Mouse (Mus musculus): Measurements from ENCODE around the gene Kcnma1. TPM values are rescaled to one million over a fixed set of nuclear protein-coding genes. Genes with fewer than 3 reads are reported as not detected.

The Kcnma1 gene
- polyA plus RNA-seq, 1 experiment from 2014 or later: 0.39 TPM

DNA sequence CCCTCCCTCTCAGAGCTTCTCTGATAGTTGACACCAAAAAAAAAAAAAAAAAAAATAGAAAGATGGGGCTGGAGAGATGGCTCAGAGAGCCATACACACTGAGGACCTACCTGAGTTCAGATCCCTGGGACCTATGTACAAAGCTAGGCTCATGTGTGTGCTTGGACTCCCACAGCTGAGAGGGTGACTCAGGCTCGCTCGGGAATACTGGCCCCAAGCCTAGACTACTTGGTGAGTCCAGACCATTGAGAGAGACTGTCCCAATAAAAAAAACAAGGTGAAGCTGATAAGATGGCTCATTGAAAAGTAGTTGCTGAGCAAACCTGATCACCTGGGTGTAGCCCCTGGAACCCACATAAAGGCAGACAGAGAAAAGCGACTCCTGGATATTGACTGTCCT, 18.5 kb downstream of the Kcnma1 start:
- Histone ChIP-seq H3K4me2 (no peak overlapping the region), H3K27me3 (ENCODE audit: control insufficient read depth, insufficient read depth, low read length) (peaks cover 22% of the 10 kb centered on the region), H3K36me3 (ENCODE audit: control insufficient read depth, insufficient read depth, low read length) (no peaks in the 10 kb centered on the region), H3K4me1 (ENCODE audit: control insufficient read depth, insufficient read depth, low read length) (no peaks in the 10 kb centered on the region), H3K9me3 (replicated peaks; ENCODE audit: control insufficient read depth, low read length) (no peaks in the 10 kb centered on the region), H3K9ac (ENCODE audit: low read depth, low read length) (no peak overlapping the region), H3K4me3 (ENCODE audit: low read depth, low read length) (no peak overlapping the region), H3K27ac (ENCODE audit: low read depth, low read length) (no peak overlapping the region)
- 84% methylated on average over 3 of the region's 3 CpGs for WGBS (ENCODE audit: insufficient replicate concordance)
- ATAC-seq (replicated peaks; ENCODE audit: insufficient number of reproducible peaks, low FRiP score, low TSS enrichment): no peak

DNA sequence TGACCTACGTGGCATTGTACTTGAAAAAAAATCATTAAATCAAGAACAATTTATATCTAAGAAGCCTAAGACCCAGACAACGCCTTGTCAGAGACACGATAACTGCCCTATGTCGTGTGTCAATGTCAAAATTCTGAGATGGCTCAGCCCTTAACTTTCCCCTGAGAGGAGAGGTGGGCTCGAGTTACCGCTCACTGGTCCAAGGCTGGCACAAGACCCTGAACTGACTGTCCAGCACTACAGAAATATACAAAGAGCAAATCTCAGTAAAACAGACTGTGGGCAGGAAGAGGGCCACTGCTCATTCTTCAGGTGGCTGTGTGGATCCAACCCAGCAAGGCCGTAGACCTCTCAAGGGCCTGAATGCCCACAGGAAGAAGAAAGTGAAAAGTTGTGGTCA, 23.4 kb downstream of the Kcnma1 start:
- no peaks in the 10 kb centered on the region for H3K4me1 ChIP-seq (ENCODE audit: control insufficient read depth, insufficient read depth, low read length)
- no peaks in the 10 kb centered on the region for H3K9me3 ChIP-seq (replicated peaks; ENCODE audit: control insufficient read depth, low read length)
- H3K4me2 ChIP-seq: no peak overlapping the region
- H3K36me3 ChIP-seq (ENCODE audit: control insufficient read depth, insufficient read depth, low read length): no peaks in the 10 kb centered on the region
- no peak overlapping the region for H3K4me3 ChIP-seq (ENCODE audit: low read depth, low read length)
- H3K27me3 ChIP-seq (ENCODE audit: control insufficient read depth, insufficient read depth, low read length): 0 out of 2 replicates have a peak, but pooled peaks cover 1% of the 10 kb centered on the region
- no peak overlapping the region for H3K27ac ChIP-seq (ENCODE audit: low read depth, low read length)
- H3K9ac ChIP-seq (ENCODE audit: low read depth, low read length): no peak overlapping the region
- no peak for ATAC-seq (replicated peaks; ENCODE audit: insufficient number of reproducible peaks, low FRiP score, low TSS enrichment)
- 76% methylated on average over 7 of the region's 7 CpGs for WGBS (ENCODE audit: insufficient replicate concordance)

DNA sequence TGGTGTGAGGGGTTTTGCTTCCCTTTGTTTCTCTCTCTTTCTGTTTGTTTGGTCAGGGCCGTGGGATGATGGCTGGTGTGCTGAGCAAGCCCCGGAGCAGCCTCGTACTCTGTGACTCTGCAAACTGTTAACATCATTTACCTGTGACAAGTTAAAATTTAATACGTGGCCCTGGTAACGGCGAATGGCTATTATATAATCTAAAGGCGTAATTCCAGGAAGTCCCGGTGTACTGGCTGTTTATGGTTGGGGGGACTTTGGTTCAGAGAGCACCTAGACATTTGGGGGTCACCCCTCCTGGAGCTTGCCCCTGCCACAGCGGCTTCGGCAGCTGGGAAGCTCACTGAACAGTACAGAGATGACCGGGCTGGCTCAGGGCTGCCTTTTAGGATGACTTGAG, 24.6 kb downstream of the Kcnma1 start:
- Histone ChIP-seq H3K27me3 (ENCODE audit: control insufficient read depth, insufficient read depth, low read length) (no peaks in the 10 kb centered on the region), H3K4me1 (ENCODE audit: control insufficient read depth, insufficient read depth, low read length) (no peaks in the 10 kb centered on the region), H3K9ac (ENCODE audit: low read depth, low read length) (no peak overlapping the region), H3K27ac (ENCODE audit: low read depth, low read length) (no peak overlapping the region), H3K4me2 (no peak overlapping the region), H3K4me3 (ENCODE audit: low read depth, low read length) (no peak overlapping the region), H3K36me3 (ENCODE audit: control insufficient read depth, insufficient read depth, low read length) (no peaks in the 10 kb centered on the region), H3K9me3 (replicated peaks; ENCODE audit: control insufficient read depth, low read length) (no peaks in the 10 kb centered on the region)
- ATAC-seq (replicated peaks; ENCODE audit: insufficient number of reproducible peaks, low FRiP score, low TSS enrichment): no peak
- WGBS (ENCODE audit: insufficient replicate concordance): 78% methylated on average over 11 of the region's 11 CpGs

DNA sequence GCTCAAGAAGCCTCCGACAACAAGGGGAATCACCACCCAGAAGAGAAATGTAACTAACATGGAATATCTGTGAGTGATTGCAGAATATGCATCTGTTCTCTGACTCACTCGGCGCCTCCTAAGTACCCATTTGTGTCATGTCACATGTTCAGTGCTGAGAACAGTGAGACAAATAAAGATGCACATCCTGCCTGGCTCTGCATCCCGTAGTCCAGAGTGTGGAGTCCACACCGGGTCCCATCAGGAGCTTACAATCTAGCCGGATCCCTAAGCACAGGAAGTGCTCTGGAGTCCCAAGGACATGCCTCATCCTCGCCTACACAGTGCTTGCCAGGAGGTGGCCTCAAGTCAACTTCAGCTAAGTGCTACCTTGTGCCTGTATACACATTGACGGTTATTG, 32.1 kb downstream of the Kcnma1 start:
- WGBS (ENCODE audit: insufficient replicate concordance): 73% methylated on average over 8 of the region's 8 CpGs
- no peak overlapping the region for H3K4me2 ChIP-seq
- no peak overlapping the region for H3K27ac ChIP-seq (ENCODE audit: low read depth, low read length)
- no peaks in the 10 kb centered on the region for H3K27me3 ChIP-seq (ENCODE audit: control insufficient read depth, insufficient read depth, low read length)
- ATAC-seq (replicated peaks; ENCODE audit: insufficient number of reproducible peaks, low FRiP score, low TSS enrichment): no peak
- H3K9ac ChIP-seq (ENCODE audit: low read depth, low read length): no peak overlapping the region
- H3K36me3 ChIP-seq (ENCODE audit: control insufficient read depth, insufficient read depth, low read length): no peaks in the 10 kb centered on the region
- H3K4me3 ChIP-seq (ENCODE audit: low read depth, low read length): no peak overlapping the region
- no peaks in the 10 kb centered on the region for H3K4me1 ChIP-seq (ENCODE audit: control insufficient read depth, insufficient read depth, low read length)
- H3K9me3 ChIP-seq (replicated peaks; ENCODE audit: control insufficient read depth, low read length): no peaks in the 10 kb centered on the region

DNA sequence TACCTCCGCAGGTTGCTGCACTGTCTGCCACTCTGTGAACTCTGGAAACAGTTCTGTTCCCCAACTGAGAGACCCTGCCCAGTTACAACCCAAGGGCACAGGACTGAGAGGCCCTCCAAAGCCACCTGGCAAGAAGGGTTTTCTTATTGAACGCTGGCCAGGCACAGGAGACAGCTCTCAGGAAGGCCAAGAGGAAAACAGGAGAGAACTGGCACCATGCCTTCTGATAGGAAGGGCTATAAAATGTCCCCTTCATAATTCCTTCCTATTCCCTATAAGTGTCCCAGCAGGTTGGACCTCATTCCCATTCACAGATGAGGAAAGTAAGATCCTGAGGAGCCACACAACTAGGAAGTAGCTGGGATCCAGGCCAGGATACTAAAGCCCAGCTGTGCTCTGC, 39.6 kb downstream of the Kcnma1 start:
- no peak overlapping the region for H3K4me2 ChIP-seq
- ATAC-seq (replicated peaks; ENCODE audit: insufficient number of reproducible peaks, low FRiP score, low TSS enrichment): no peak
- H3K36me3 ChIP-seq (ENCODE audit: control insufficient read depth, insufficient read depth, low read length): no peaks in the 10 kb centered on the region
- H3K9ac ChIP-seq (ENCODE audit: low read depth, low read length): no peak overlapping the region
- H3K4me3 ChIP-seq (ENCODE audit: low read depth, low read length): no peak overlapping the region
- H3K27me3 ChIP-seq (ENCODE audit: control insufficient read depth, insufficient read depth, low read length): no peaks in the 10 kb centered on the region
- H3K9me3 ChIP-seq (replicated peaks; ENCODE audit: control insufficient read depth, low read length): no peaks in the 10 kb centered on the region
- no peak overlapping the region for H3K27ac ChIP-seq (ENCODE audit: low read depth, low read length)
- 88% methylated on average over 2 of the region's 2 CpGs for WGBS (ENCODE audit: insufficient replicate concordance)
- H3K4me1 ChIP-seq (ENCODE audit: control insufficient read depth, insufficient read depth, low read length): no peaks in the 10 kb centered on the region

DNA sequence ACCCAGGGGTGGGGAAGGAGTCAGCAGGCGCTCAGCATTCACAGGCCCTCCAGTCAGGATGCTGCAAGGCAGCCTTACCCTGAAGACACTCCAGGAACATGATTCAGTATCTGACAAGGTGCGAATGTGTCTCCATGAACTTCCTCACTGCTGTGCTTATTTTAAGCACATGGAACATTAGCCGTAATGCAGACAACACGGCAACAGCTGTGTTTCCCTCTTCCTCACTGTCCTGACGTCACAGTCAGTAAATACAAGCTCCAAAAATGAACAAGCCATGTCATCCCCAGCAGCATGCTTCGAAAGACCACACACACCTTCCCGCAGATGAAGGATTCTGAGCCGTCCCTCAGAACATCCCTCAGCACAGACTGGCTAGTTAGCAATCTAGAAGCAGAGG, 47.8 kb downstream of the Kcnma1 start:
- Histone ChIP-seq H3K9me3 (replicated peaks; ENCODE audit: control insufficient read depth, low read length) (no peaks in the 10 kb centered on the region), H3K4me2 (no peak overlapping the region)
- 80% methylated on average over 8 of the region's 8 CpGs for WGBS (ENCODE audit: insufficient replicate concordance)

DNA sequence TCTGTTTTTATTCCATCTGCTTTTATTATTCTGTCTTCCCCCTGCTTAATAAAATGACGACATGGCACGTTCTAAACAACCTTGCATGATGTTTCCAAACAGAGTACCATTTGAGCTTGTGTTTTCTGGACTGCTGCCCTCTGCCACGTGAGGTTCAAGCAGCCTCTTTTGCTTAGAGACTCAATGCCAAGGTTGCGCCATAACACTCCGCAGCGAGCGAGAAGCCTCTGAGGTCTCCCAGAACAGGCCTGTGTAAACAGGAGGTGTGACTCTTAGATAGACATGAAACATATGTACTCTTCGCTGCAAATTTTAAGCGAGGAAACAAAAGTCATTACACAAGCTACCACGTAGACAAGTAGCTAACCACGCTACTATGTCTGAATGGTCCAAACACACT, 55.2 kb downstream of the Kcnma1 start:
- H3K4me3 ChIP-seq (ENCODE audit: low read depth, low read length): no peak overlapping the region
- no peaks in the 10 kb centered on the region for H3K27me3 ChIP-seq (ENCODE audit: control insufficient read depth, insufficient read depth, low read length)
- H3K9ac ChIP-seq (ENCODE audit: low read depth, low read length): no peak overlapping the region
- no peak for ATAC-seq (replicated peaks; ENCODE audit: insufficient number of reproducible peaks, low FRiP score, low TSS enrichment)
- WGBS (ENCODE audit: insufficient replicate concordance): 81% methylated on average over 11 of the region's 11 CpGs
- H3K27ac ChIP-seq (ENCODE audit: low read depth, low read length): no peak overlapping the region
- H3K4me1 ChIP-seq (ENCODE audit: control insufficient read depth, insufficient read depth, low read length): no peaks in the 10 kb centered on the region
- no peaks in the 10 kb centered on the region for H3K9me3 ChIP-seq (replicated peaks; ENCODE audit: control insufficient read depth, low read length)
- H3K4me2 ChIP-seq: no peak overlapping the region
- H3K36me3 ChIP-seq (ENCODE audit: control insufficient read depth, insufficient read depth, low read length): no peaks in the 10 kb centered on the region

More for the DNA sequence above, 47.8 kb downstream of the Kcnma1 start:
- no peak for ATAC-seq (replicated peaks; ENCODE audit: insufficient number of reproducible peaks, low FRiP score, low TSS enrichment)
- Histone ChIP-seq H3K4me3 (ENCODE audit: low read depth, low read length) (no peak overlapping the region), H3K27ac (ENCODE audit: low read depth, low read length) (no peak overlapping the region), H3K36me3 (ENCODE audit: control insufficient read depth, insufficient read depth, low read length) (no peaks in the 10 kb centered on the region), H3K27me3 (ENCODE audit: control insufficient read depth, insufficient read depth, low read length) (0 out of 2 replicates have a peak, but pooled peaks cover 2% of the 10 kb centered on the region), H3K4me1 (ENCODE audit: control insufficient read depth, insufficient read depth, low read length) (no peaks in the 10 kb centered on the region), H3K9ac (ENCODE audit: low read depth, low read length) (no peak overlapping the region)

DNA sequence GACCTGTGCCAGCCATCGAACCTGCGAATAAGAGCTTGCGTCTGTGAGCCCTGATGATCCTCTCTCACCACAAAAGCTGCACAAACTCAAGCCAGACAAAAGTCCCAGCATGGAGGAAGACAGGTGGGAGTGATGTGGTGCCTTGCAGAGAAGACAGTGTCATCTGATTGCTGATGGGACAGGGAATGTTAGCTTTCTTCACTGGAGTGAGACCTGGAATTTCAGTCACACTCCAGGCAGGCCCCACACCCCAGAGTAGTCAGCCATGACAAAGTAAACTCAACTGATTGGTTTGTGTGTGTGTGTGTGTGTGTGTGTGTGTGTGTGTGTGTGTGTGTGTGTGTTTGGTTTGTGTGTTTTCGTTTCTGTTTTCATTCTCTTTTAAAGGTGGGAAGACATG, 57.0 kb downstream of the Kcnma1 start:
- no peaks in the 10 kb centered on the region for H3K27me3 ChIP-seq (ENCODE audit: control insufficient read depth, insufficient read depth, low read length)
- H3K27ac ChIP-seq (ENCODE audit: low read depth, low read length): no peak overlapping the region
- no peak overlapping the region for H3K9ac ChIP-seq (ENCODE audit: low read depth, low read length)
- no peaks in the 10 kb centered on the region for H3K36me3 ChIP-seq (ENCODE audit: control insufficient read depth, insufficient read depth, low read length)
- H3K4me3 ChIP-seq (ENCODE audit: low read depth, low read length): no peak overlapping the region
- ATAC-seq (replicated peaks; ENCODE audit: insufficient number of reproducible peaks, low FRiP score, low TSS enrichment): no peak
- no peaks in the 10 kb centered on the region for H3K9me3 ChIP-seq (replicated peaks; ENCODE audit: control insufficient read depth, low read length)
- no peaks in the 10 kb centered on the region for H3K4me1 ChIP-seq (ENCODE audit: control insufficient read depth, insufficient read depth, low read length)
- 77% methylated on average over 4 of the region's 4 CpGs for WGBS (ENCODE audit: insufficient replicate concordance)
- H3K4me2 ChIP-seq: no peak overlapping the region

DNA sequence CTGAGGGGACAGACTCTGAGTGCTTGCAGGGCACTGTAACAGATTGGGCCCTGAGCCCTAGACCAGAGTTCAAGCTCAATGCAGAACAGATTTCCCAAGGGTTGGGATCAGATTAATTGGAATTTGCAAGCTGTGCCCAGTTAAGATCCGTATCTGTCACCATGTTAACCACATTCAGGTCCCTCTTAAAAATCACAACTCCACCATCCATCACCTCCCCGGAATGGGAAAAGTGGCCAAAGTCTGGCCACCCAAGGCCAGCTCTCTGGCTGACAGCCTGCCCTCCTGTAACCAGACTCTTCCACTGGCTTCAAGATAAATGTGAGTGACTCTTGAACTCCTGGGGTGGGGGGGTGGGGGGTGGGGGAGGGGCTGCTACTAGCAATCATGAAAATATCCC, 70.4 kb downstream of the Kcnma1 start:
- WGBS (ENCODE audit: insufficient replicate concordance): 39% methylated on average over 2 of the region's 2 CpGs
- ATAC-seq (replicated peaks; ENCODE audit: insufficient number of reproducible peaks, low FRiP score, low TSS enrichment): no peak
- Histone ChIP-seq H3K36me3 (ENCODE audit: control insufficient read depth, insufficient read depth, low read length) (no peaks in the 10 kb centered on the region), H3K4me1 (ENCODE audit: control insufficient read depth, insufficient read depth, low read length) (no peaks in the 10 kb centered on the region), H3K4me3 (ENCODE audit: low read depth, low read length) (no peak overlapping the region), H3K27ac (ENCODE audit: low read depth, low read length) (no peak overlapping the region), H3K27me3 (ENCODE audit: control insufficient read depth, insufficient read depth, low read length) (no peaks in the 10 kb centered on the region), H3K9me3 (replicated peaks; ENCODE audit: control insufficient read depth, low read length) (no peaks in the 10 kb centered on the region), H3K9ac (ENCODE audit: low read depth, low read length) (no peak overlapping the region), H3K4me2 (no peak overlapping the region)

Measured in heart, embryonic 11.5 days (tissue).